Comparison of ENCODE assay signal across 13 mouse cellular contexts in genomic region chr19:10701013-10701726, GRCm38 (mm10). TPM values are rescaled to one million over a fixed set of nuclear protein-coding genes. Genes with fewer than 3 reads are reported as not detected.
DNase-seq lines count a peak whose midpoint lies in the region; ATAC-seq lines count a peak whose summit lies in the region.
"Had no signal": no experiment of that assay in that cellular context is flagged by ENCODE, and none has a peak within 500 bp of the region (broad histone marks: within the 10 kb centered on the region; RNA-seq: fewer than 3 reads in every experiment).

No protein-coding gene starts in this region.

- no peaks in the 10 kb centered on the region for H3K27me3 ChIP-seq in liver, embryonic 12.5 days (replicated peaks)
- no peaks in the 10 kb centered on the region for H3K27me3 ChIP-seq in liver, embryonic 11.5 days (replicated peaks; ENCODE audit: control insufficient read depth, insufficient read depth, low read length)

- no peak for ATAC-seq in liver, embryonic 12.5 days
- ATAC-seq in liver, embryonic 11.5 days (replicated peaks; ENCODE audit: low FRiP score): no peak

- no peak overlapping the region for H3K9ac ChIP-seq in liver, embryonic 12.5 days
- no peak overlapping the region for H3K9ac ChIP-seq in liver, embryonic 11.5 days (ENCODE audit: low read depth, low read length)

- H3K4me2 ChIP-seq in liver, embryonic 12.5 days: no peak overlapping the region
- H3K4me2 ChIP-seq in liver, embryonic 11.5 days: no peak overlapping the region

- H3K9me3 ChIP-seq in liver, embryonic 12.5 days (replicated peaks): no peaks in the 10 kb centered on the region
- H3K9me3 ChIP-seq in liver, embryonic 11.5 days (ENCODE audit: control insufficient read depth, low read length): no peaks in the 10 kb centered on the region

- no peak overlapping the region for H3K4me3 ChIP-seq in liver, embryonic 12.5 days
- no peak overlapping the region for H3K4me3 ChIP-seq in liver, embryonic 11.5 days (ENCODE audit: low read depth, low read length)
- H3K4me3 ChIP-seq: erythroblast, embryonic 14.5 days had no signal

- DNase-seq in cerebellum, adult 11 months: peak; percentile 52
- no peak for DNase-seq in cerebellum, postnatal 4 days (ENCODE audit: low spot score in 2 of 2)
- no peak for DNase-seq in liver, embryonic 11.5 days (ENCODE audit: low spot score)
- DNase-seq in cerebellum, adult 8-10 months: peak; percentile 58
- peak; percentile 20 for DNase-seq in retina, embryonic 14.5 days (ENCODE audit: low spot score)
- no peak for DNase-seq in urinary bladder, adult 2 months (ENCODE audit: low spot score)
- DNase-seq in layer of hippocampus, postnatal 36 days: no peak
- DNase-seq: B cell, adult 2 months had no signal

- peak overlapping the region; percentile 32; the same call in 1 of the 2 replicates for H3K27ac ChIP-seq in liver, embryonic 12.5 days
- no peak overlapping the region for H3K27ac ChIP-seq in liver, embryonic 11.5 days (ENCODE audit: low read depth, low read length)

- 70% methylated on average over 6 of the region's 6 CpGs for WGBS in liver, embryonic 12.5 days (ENCODE audit: insufficient replicate concordance)
- WGBS in liver, embryonic 11.5 days: 68% methylated on average over 6 of the region's 6 CpGs

- peaks cover 4% of the 10 kb centered on the region for H3K36me3 ChIP-seq in liver, embryonic 12.5 days
- no peaks in the 10 kb centered on the region; the same call in 1 of the 2 replicates for H3K36me3 ChIP-seq in liver, embryonic 11.5 days (ENCODE audit: control insufficient read depth, insufficient read depth, low read length)

- peaks cover 89% of the 10 kb centered on the region for H3K4me1 ChIP-seq in liver, embryonic 12.5 days
- peaks cover 53% of the 10 kb centered on the region for H3K4me1 ChIP-seq in liver, embryonic 11.5 days (replicated peaks; ENCODE audit: control insufficient read depth, insufficient read depth, low read length)

RNA-seq across cellular contexts. Expression of gene Vps37c, which starts 12.6 kb away (rescaled TPM):
- polyA plus RNA-seq in liver, embryonic 12.5 days (2016; fragmentation: Nextera tagmentation; extraction: Ambion mirVana): 14.5 and 14.8 TPM in 2 replicates
- polyA plus RNA-seq in liver, embryonic 11.5 days (2014; fragmentation: Nextera tagmentation; extraction: Ambion mirVana): 23.2 TPM in 2 replicates
- polyA plus RNA-seq in urinary bladder, adult 2 months (2012; rRNA removed): 14.5 and 17.5 TPM in 2 replicates
- 10 to 100 TPM; 24.2 to 26.7 TPM for total RNA-seq in layer of hippocampus, postnatal 36 days (2021)

RNA-seq across cellular contexts. Expression of gene Pga5, which starts 23.3 kb away (rescaled TPM):
- 0.08 TPM in 1 of 2 replicates, not detected in the other for polyA plus RNA-seq in liver, embryonic 12.5 days (2016; fragmentation: Nextera tagmentation; extraction: Ambion mirVana)
- not detected in 2 replicates for polyA plus RNA-seq in liver, embryonic 11.5 days (2014; fragmentation: Nextera tagmentation; extraction: Ambion mirVana)
- polyA plus RNA-seq in urinary bladder, adult 2 months (2012; rRNA removed): 0.08 TPM in 1 of 2 replicates, not detected in the other
- not detected for total RNA-seq in layer of hippocampus, postnatal 36 days (2021)
- total RNA-seq: left cerebral cortex, postnatal 10 days had no signal
- polyA plus RNA-seq: erythroblast, embryonic 14.5 days; heart, embryonic 16.5 days; kidney, embryonic 16.5 days had no signal

RNA-seq across cellular contexts. Expression of gene Cd5, which starts 37.6 kb away (rescaled TPM):
- 0.24 TPM in 1 of 2 replicates, not detected in the other for polyA plus RNA-seq in liver, embryonic 12.5 days (2016; fragmentation: Nextera tagmentation; extraction: Ambion mirVana)
- polyA plus RNA-seq in liver, embryonic 11.5 days (2014; fragmentation: Nextera tagmentation; extraction: Ambion mirVana): 0.05 TPM in 1 of 2 replicates, not detected in the other
- 0.50 and 0.65 TPM in 2 replicates for polyA plus RNA-seq in urinary bladder, adult 2 months (2012; rRNA removed)
- total RNA-seq in layer of hippocampus, postnatal 36 days (2021): not detected
- polyA plus RNA-seq: erythroblast, embryonic 14.5 days had no signal

Comparison
In these comparisons a context has a peak if more than half of its experiments do, and no peak if none do; other contexts are left out.
1. DNase-seq: peak in cerebellum, adult 11 months (single experiment), cerebellum, adult 8-10 months (single experiment) and retina, embryonic 14.5 days (single experiment); none in cerebellum, postnatal 4 days (0 of 2), liver, embryonic 11.5 days (single experiment), urinary bladder, adult 2 months (single experiment) and layer of hippocampus, postnatal 36 days (0 of 2).